Mouse (Mus musculus) stomach, embryonic 14.5 days (tissue): ENCODE measurements around the gene Triobp. TPM values are rescaled to one million over a fixed set of nuclear protein-coding genes. Genes with fewer than 3 reads are reported as not detected.

Experiments used
- ATAC-seq: fragments of 200-750 bp; cut with Nextera tagmentation; 2 replicates; pipeline ENCODE4 v1.8.0; 2017; ENCODE audit warnings: low read depth, moderate TSS enrichment; ENCODE audit not compliant: insufficient number of reproducible peaks, insufficient read depth, low FRiP score
- H3K27ac ChIP-seq: fragments of 300-500 bp; sonication (generic); 2 replicates; pipeline ENCODE4 v1.5.1; 2014; ENCODE audit warnings: mild to moderate bottlenecking, low read length, moderate library complexity, mixed read lengths
- H3K27me3 ChIP-seq: fragments of 300-500 bp; sonication (generic); 2 replicates; pipeline ENCODE4 v1.6.1; 2014; ENCODE audit warnings: low read length, control low read depth, mixed read lengths; ENCODE audit not compliant: control insufficient read depth, insufficient read depth
- H3K36me3 ChIP-seq: fragments of 300-500 bp; sonication (generic); 2 replicates; pipeline ENCODE4 v1.6.1; 2014; ENCODE audit warnings: mild to moderate bottlenecking, control low read depth, low read length, moderate library complexity, mixed read lengths; ENCODE audit not compliant: control insufficient read depth, insufficient read depth
- H3K4me1 ChIP-seq: fragments of 300-500 bp; sonication (generic); 2 replicates; pipeline ENCODE4 v1.6.1; 2014; ENCODE audit warnings: low read length, control low read depth, mixed read lengths; ENCODE audit not compliant: control insufficient read depth, insufficient read depth
- H3K4me2 ChIP-seq: fragments of 300-500 bp; sonication (generic); replicated peaks from 2 replicates; pipeline ENCODE4 v1.6.1; 2014; ENCODE audit warnings: low read depth, low read length, control low read depth
- H3K4me3 ChIP-seq: fragments of 300-500 bp; sonication (generic); 2 replicates; pipeline ENCODE4 v1.5.1; 2014; ENCODE audit warnings: low read depth, low read length, control low read depth
- H3K9ac ChIP-seq: fragments of 300-500 bp; sonication (generic); replicated peaks from 2 replicates; pipeline ENCODE4 v1.6.1; 2014; ENCODE audit warnings: low read depth, mild to moderate bottlenecking, control low read depth, low read length, moderate library complexity, mixed read lengths
- H3K9me3 ChIP-seq: fragments of 300-500 bp; sonication (generic); 2 replicates; pipeline ENCODE4 v1.6.1; 2016; ENCODE audit warnings: low read depth, low read length, control low read depth; ENCODE audit not compliant: control insufficient read depth
- WGBS: fragments of 180-500 bp; shearing (Covaris S2); extraction: QIAGEN DNeasy Blood & Tissue Kit; methylation state at CpG from one replicate; pipeline ENCODE4 v1.1.7; 2014; 5-methylcytosine and 5-hydroxymethylcytosine counted together
- polyA plus RNA-seq: library from polyadenylated mRNA; unstranded; fragments of >200 nt; fragmentation: Nextera tagmentation; extraction: Ambion mirVana; gene quantifications from 2 replicates; pipeline ENCODE4 v1.2.1, GENCODE M21; 2014

The Triobp gene
- 50.2 TPM in 2 replicates for polyA plus RNA-seq

DNA sequence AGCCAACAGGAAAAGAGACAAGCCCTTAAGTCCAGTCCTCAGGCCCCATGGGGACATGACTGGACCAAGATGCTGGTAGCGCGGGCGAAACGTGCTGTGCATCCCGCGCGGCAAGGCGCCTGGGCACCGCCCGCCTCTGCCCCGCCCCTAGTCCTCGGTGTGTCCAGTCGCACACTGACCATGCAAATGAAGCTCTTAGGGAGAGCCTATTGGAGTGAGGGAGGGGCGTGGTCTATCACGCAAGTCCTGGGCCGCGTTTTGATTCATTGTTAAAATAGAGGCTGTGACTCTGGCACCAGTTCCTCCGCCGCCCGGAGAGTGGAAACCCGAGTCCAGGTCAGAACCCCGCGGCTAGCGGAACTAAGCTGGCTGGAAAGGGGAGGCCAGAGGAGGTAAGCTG is at the start of gene Triobp:
Gene Triobp (plus strand): TSS at position 68 of the 400 bp plus-strand sequence.
- Histone ChIP-seq H3K4me1 (peaks cover 10% of the 10 kb centered on the region; the same call in 1 of the 2 replicates), H3K36me3 (no peaks in the 10 kb centered on the region), H3K27ac (no peak within 1 kb of the TSS), H3K4me3 (peak within 1 kb of the TSS; percentile 39), H3K9me3 (no peaks in the 10 kb centered on the region), H3K9ac (peak within 1 kb of the TSS; percentile 18; the same call in 1 of the 2 replicates), H3K27me3 (no peaks in the 10 kb centered on the region), H3K4me2 (peak within 1 kb of the TSS; percentile 72)
- peak; percentile 96 for ATAC-seq
- WGBS: under 1% methylated on average over 24 of the region's 24 CpGs

DNA sequence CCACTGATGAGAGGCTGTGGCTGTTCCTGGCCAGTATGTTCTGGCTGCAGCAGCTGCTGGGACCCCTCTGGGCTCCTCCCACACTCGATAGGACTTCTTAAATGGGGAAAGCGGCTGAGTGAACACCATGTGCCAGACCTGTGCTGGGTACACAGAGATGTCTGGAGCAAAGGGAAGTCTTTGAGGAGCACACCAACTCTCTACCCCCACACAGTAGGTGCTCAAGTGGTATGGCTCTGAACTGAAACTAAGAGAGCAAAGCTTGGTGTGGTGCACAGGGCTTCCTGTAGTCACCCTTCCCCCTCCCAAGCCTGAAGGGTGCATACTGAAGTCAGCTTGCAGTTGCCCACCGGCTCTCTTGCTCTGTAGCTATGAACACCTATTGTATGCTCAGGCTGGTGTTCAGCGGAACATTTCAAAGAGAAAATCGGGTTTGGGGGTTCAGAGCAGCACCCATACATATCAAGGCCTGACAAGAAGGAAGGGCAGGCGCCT is 49.0 kb upstream of the Triobp start:
- Histone ChIP-seq H3K9ac (no peak overlapping the region), H3K27ac (peak overlapping the region; percentile 82; the same call in 1 of the 2 replicates), H3K9me3 (no peaks in the 10 kb centered on the region), H3K4me2 (peak overlapping the region; percentile 67), H3K4me1 (peaks cover 53% of the 10 kb centered on the region), H3K27me3 (no peaks in the 10 kb centered on the region), H3K4me3 (peak overlapping the region; percentile 67; the same call in 1 of the 2 replicates), H3K36me3 (peaks cover 12% of the 10 kb centered on the region)
- ATAC-seq: no peak
- WGBS: 44% methylated on average over 6 of the region's 6 CpGs

DNA sequence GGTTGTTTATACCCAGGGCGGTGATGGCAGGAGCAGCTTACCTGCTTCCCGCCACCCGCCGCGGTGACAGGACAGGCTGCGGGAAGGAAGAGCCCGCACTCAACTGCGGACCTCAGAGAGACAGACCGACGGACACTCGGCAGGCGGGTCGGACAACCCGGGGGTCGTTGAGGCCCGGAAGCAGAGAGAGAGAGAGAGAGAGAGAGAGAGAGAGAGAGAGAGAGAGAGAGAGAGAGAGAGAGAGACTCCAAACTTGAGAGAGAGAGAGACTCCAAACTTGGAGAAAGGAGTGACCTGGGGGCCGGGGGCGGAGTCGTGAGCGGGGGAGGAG is 48.1 kb upstream of the Triobp start, which contains the start of gene Gm49510:
Gene Gm49510 (plus strand): TSS at position 259 of the 331 bp plus-strand sequence.
- 2% methylated on average over 20 of the region's 20 CpGs for WGBS
- H3K27ac ChIP-seq: peak within 1 kb of the TSS; percentile 82
- H3K36me3 ChIP-seq: peaks cover 17% of the 10 kb centered on the region; the same call in 1 of the 2 replicates
- no peak for ATAC-seq
- H3K9me3 ChIP-seq: no peaks in the 10 kb centered on the region
- H3K4me2 ChIP-seq: peak within 1 kb of the TSS; percentile 67
- no peaks in the 10 kb centered on the region for H3K27me3 ChIP-seq
- peak within 1 kb of the TSS; percentile 67 for H3K9ac ChIP-seq
- peaks cover 46% of the 10 kb centered on the region for H3K4me1 ChIP-seq
- H3K4me3 ChIP-seq: peak within 1 kb of the TSS; percentile 67

DNA sequence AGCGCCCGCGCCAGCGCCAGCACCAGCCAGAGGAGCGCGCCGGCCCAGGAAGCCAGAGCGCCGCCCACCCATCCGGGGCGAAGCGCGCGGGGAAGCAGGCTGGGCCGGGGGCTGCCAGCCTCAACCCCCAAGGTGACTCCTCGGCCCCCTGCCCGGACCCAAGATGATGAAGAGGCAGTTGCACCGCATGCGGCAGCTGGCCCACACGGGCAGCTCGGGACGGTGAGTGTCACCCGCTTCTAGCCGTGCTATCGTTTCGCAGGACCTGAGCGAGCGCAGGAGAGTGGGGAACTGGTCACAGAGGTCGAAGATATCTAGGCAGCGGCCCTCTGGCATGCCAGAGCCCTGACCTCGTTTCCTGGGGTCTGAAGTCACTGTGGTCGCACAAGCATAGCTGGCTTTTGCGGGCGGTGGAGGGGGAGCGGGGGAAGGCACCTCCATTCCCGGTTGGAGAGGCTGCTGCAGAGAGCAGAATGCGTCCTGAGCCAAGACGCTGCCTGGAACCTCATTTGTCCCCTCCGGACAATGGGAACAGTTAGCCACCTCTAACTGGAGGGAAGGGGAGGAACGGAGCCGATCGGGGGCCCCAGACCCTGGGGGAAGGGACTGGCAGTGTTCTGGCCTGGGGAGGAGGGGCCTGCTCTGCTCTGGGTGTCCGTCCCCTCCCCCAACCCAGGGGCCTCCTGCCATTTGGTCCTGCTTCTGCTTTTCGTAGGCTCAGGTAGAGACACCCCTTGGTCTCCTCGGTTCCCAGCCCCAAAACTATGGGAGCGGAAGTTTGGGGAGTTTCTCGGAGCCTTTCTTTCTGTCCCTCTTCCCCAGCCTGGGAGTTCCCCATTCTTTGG is 47.6 kb upstream of the Triobp start, which contains the start of gene Sh3bp1:
Gene Sh3bp1 (plus strand): TSS at position 29 of the 845 bp plus-strand sequence.
- Histone ChIP-seq H3K27ac (peak within 1 kb of the TSS; percentile 82), H3K27me3 (no peaks in the 10 kb centered on the region), H3K4me1 (peaks cover 40% of the 10 kb centered on the region), H3K4me2 (peak within 1 kb of the TSS; percentile 67), H3K4me3 (peak within 1 kb of the TSS; percentile 67), H3K9me3 (no peaks in the 10 kb centered on the region), H3K9ac (peak within 1 kb of the TSS; percentile 67), H3K36me3 (peaks cover 23% of the 10 kb centered on the region; the same call in 1 of the 2 replicates)
- 1% methylated on average over 46 of the region's 47 CpGs for WGBS
- peak; percentile 53 for ATAC-seq

DNA sequence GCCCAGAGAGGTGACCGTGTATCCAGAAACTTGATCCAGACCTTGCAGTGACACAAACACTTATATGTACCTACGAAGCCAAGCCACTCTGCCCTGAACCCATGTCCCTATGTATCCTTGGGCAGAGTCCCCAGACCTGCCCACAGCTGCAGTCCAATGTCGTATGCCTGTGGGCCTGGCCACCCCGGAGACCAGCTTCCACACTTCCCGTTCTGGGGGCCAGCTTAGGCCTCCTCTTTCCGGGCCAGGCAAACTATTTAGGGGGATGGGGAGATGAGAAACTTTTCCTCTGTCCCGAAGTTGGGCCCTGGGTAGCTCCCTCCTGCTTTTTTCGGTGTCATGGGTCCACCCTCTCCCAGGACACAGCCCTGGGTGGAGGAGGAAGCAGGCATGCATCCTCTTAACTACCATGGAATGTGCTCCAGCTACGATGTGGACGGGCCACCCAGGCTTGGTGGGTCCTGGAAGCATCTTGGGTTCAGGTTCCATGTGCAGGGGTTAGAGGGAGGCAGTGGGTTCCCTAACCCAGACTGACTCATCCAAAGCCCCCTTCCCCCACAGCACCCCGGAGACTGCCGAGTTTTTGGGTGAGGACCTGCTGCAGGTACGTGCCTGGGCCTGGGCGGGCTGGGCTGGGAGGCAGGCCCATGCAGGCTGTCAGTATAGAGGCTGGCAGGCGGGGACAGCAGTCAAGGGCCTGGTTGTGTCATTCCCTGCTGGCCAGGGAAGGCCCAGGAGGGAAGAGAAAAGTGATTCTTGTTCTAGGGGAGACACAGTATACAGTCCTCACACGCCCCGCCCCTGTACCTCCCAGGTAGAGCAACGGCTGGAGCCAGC is 46.7 kb upstream of the Triobp start:
- Histone ChIP-seq H3K4me2 (peak overlapping the region; percentile 67), H3K36me3 (peaks cover 30% of the 10 kb centered on the region; the same call in 1 of the 2 replicates), H3K27me3 (no peaks in the 10 kb centered on the region), H3K9me3 (no peaks in the 10 kb centered on the region), H3K9ac (peak overlapping the region; percentile 67), H3K4me3 (peak overlapping the region; percentile 67), H3K27ac (peak overlapping the region; percentile 82), H3K4me1 (peaks cover 37% of the 10 kb centered on the region)
- ATAC-seq: 0 out of 2 replicates have a peak, but pooled peaks have one; percentile 5
- 10% methylated on average over 18 of the region's 18 CpGs for WGBS

DNA sequence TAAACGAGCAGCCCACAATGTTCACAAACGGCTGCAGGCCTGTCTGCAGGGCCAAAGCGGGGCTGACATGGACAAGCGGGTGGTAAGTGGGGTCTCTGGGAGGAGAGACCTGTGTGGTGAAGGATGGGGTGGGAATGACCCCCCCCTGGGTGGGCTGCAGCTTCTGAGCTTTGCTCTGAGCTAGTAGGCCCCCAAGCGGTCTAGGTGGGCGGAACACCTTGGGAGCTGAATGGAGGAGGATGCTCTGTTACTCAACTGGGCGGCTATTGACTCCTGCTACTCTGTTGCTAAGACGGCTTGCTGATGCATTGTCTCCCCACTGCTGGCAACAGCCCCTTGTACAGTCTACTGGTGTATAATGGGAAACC is 46.1 kb upstream of the Triobp start:
- Histone ChIP-seq H3K27ac (peak overlapping the region; percentile 82; the same call in 1 of the 2 replicates), H3K36me3 (peaks cover 35% of the 10 kb centered on the region; the same call in 1 of the 2 replicates), H3K9me3 (no peaks in the 10 kb centered on the region), H3K4me2 (peak overlapping the region; percentile 67), H3K4me3 (peak overlapping the region; percentile 67), H3K4me1 (peaks cover 33% of the 10 kb centered on the region), H3K9ac (peak overlapping the region; percentile 67), H3K27me3 (no peaks in the 10 kb centered on the region)
- 0 out of 2 replicates have a peak, but pooled peaks have one; percentile 1 for ATAC-seq
- WGBS: 36% methylated on average over 8 of the region's 8 CpGs

DNA sequence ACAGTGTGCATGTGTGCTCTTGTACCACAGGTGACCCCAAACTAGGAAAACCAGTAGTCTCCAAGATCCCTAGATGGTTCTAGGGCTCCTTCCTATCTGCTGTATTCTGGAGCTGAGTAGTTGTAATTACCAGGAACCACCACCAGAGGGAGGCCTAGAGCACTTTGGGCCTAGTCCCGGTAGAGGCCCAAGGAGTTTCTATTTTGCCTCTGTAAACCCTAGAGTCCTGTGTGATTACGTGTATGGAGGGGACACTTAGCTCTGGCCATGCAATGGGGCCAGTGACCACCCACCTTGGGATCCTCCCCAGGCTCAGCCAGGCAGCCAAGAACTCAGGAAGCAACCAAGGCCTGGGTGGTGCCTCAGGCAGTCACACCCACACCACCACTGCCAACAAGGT is 44.3 kb upstream of the Triobp start:
- no peak for ATAC-seq
- Histone ChIP-seq H3K4me2 (0 out of 2 replicates have a peak overlapping the region, but pooled peaks have one; percentile 10), H3K27me3 (no peaks in the 10 kb centered on the region), H3K4me3 (no peak overlapping the region), H3K9ac (no peak overlapping the region), H3K36me3 (peaks cover 54% of the 10 kb centered on the region), H3K9me3 (no peaks in the 10 kb centered on the region), H3K4me1 (peaks cover 25% of the 10 kb centered on the region), H3K27ac (no peak overlapping the region)
- WGBS: 10% methylated on average over 2 of the region's 2 CpGs

DNA sequence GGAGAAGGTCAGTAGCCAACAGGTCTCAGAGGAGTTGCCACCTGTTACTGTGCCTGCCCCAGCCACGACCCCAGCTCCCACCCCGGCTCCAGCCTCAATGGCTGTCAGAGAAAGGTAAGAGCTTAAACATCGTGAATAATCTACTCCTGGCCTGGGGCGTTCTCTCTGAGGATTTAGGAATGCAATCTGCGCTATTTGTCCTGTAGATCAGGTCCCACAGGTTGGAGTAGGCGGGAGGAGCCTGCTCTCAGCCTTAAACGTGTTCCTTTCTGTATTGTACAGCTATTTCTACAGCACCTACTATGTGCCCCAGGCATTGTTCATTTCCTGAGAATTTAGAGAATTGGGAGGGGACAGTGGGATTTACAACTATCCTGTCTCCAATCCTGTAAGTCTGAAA is 39.1 kb upstream of the Triobp start:
- Histone ChIP-seq H3K27me3 (no peaks in the 10 kb centered on the region), H3K9me3 (no peaks in the 10 kb centered on the region), H3K4me3 (no peak overlapping the region), H3K4me1 (no peaks in the 10 kb centered on the region), H3K36me3 (peaks cover 80% of the 10 kb centered on the region), H3K27ac (no peak overlapping the region), H3K9ac (no peak overlapping the region), H3K4me2 (no peak overlapping the region)
- ATAC-seq: no peak
- WGBS: 67% methylated on average over 7 of the region's 7 CpGs
